Mouse (Mus musculus) gastrocnemius, postnatal 36 days (tissue): ENCODE results near the gene Fahd1. TPM values are rescaled to one million over a fixed set of nuclear protein-coding genes. Genes with fewer than 3 reads are reported as not detected.

Experiments used
- DNase-seq, 2 experiments: peaks; one replicate each; pipeline ENCODE4 v3.0.0; 2022
- intact Hi-C: fragments of 180-260 bp; cut with DNase I; formaldehyde crosslinking; loops from one replicate; pipeline ENCODE4 v1.15.1; 2025
- long read RNA-seq, 2 experiments: library from polyadenylated mRNA; stranded (forward); transcript quantifications; one replicate each; pipeline ENCODE4 v2.0.0; 2021
- total RNA-seq, 2 experiments: library from RNA; stranded (reverse); gene quantifications; 2 replicates each; pipeline ENCODE4 v1.2.3; 2021

Gene Fahd1
- total RNA-seq: 10 to 100 TPM; 40.3 to 42.1 TPM
- long read RNA-seq, experiment 1, transcript Fahd1-201 (1 exons, 1,473 nt): major isoform, 73 of 73 reads
- long read RNA-seq, experiment 1, partial matches to known transcripts: 0 of 73 reads
- long read RNA-seq, experiment 1, other reads (novel, unspliced or antisense): 0 of 73 reads
- long read RNA-seq, experiment 2, transcript Fahd1-201 (1 exons, 1,473 nt): major isoform, 82 of 82 reads
- long read RNA-seq, experiment 2, partial matches to known transcripts: 0 of 82 reads
- long read RNA-seq, experiment 2, other reads (novel, unspliced or antisense): 0 of 82 reads

- peak; percentile 93 to 95 for DNase-seq
- intact Hi-C loops: loop anchor here (2.0 kb wide), 1 partner anchor 27 kb away; no protein-coding TSS in a partner anchor
These were observed at the start of gene Fahd1 for GRCm38 (mm10) chr17:24850065-24850772. TSS of gene Fahd1 (minus strand) at chr17:24850364.

- intact Hi-C loops: loop anchor here (10.0 kb wide), 1 partner anchor 926 kb away; the partner anchor contains the start of genes Jmjd8 and Wdr24
- no peak for DNase-seq
These were observed 49.0 kb upstream of the Fahd1 start for GRCm38 (mm10) chr17:24899153-24899552.

GRCm38 (mm10) chr17:24898041-24898854, 48.1 kb upstream of the Fahd1 start:
- DNase-seq: no peak
- intact Hi-C loops: loop anchor here (10.0 kb wide), 1 partner anchor 927 kb away; the partner anchor contains the start of genes Jmjd8 and Wdr24

GRCm38 (mm10) chr17:24897600-24897999, 47.4 kb upstream of the Fahd1 start:
- no peak for DNase-seq
- intact Hi-C loops: loop anchor here (10.0 kb wide), 1 partner anchor 927 kb away; the partner anchor contains the start of genes Jmjd8 and Wdr24

- intact Hi-C loops: loop anchor here (10.0 kb wide), 1 partner anchor 928 kb away; the partner anchor contains the start of genes Jmjd8 and Wdr24
These were observed 46.8 kb upstream of the Fahd1 start for GRCm38 (mm10) chr17:24896993-24897269.

GRCm38 (mm10) chr17:24896241-24896992, 46.3 kb upstream of the Fahd1 start, which contains the start of gene Nme3:
TSS of gene Nme3 (plus strand) at chr17:24896500.
- intact Hi-C loops: loop anchor here (10.0 kb wide), 1 partner anchor 928 kb away; the partner anchor contains the start of genes Jmjd8 and Wdr24
- DNase-seq: peak; percentile 55 to 61

More at GRCm38 (mm10) chr17:24896993-24897269, 46.8 kb upstream of the Fahd1 start:
- DNase-seq: no peak

- intact Hi-C loops: loop anchor here (10.0 kb wide), 1 partner anchor 929 kb away; the partner anchor contains the start of genes Jmjd8 and Wdr24
- no peak for DNase-seq
These were observed 45.5 kb upstream of the Fahd1 start for GRCm38 (mm10) chr17:24895571-24896240.

GRCm38 (mm10) chr17:24894995-24895547, 44.9 kb upstream of the Fahd1 start, which contains the start of the genes Eme2 and Mrps34:
TSS of gene Eme2 (minus strand) at chr17:24895087.
TSS of gene Mrps34 (plus strand) at chr17:24895116.
- peak; percentile 68 to 77 for DNase-seq
- intact Hi-C loops: loop anchor here (10.0 kb wide), 1 partner anchor 930 kb away; the partner anchor contains the start of genes Jmjd8 and Wdr24

- DNase-seq: no peak
- intact Hi-C loops: loop anchor here (10.0 kb wide), 1 partner anchor 930 kb away; the partner anchor contains the start of genes Jmjd8 and Wdr24
These were observed 44.2 kb upstream of the Fahd1 start for GRCm38 (mm10) chr17:24894061-24894994.

GRCm38 (mm10) chr17:24893276-24893675, 43.1 kb upstream of the Fahd1 start:
- DNase-seq: no peak
- intact Hi-C loops: loop anchor here (10.0 kb wide), 1 partner anchor 932 kb away; the partner anchor contains the start of genes Jmjd8 and Wdr24

- intact Hi-C loops: loop anchor here (10.0 kb wide), 1 partner anchor 932 kb away; the partner anchor contains the start of genes Jmjd8 and Wdr24
- no peak for DNase-seq
These were observed 42.6 kb upstream of the Fahd1 start for GRCm38 (mm10) chr17:24892785-24893184.

GRCm38 (mm10) chr17:24891321-24891720, 41.2 kb upstream of the Fahd1 start:
- intact Hi-C loops: loop anchor here (10.0 kb wide), 1 partner anchor 933 kb away; the partner anchor contains the start of genes Jmjd8 and Wdr24
- DNase-seq: no peak

- no peak for DNase-seq
- intact Hi-C loops: loop anchor here (10.0 kb wide), 1 partner anchor 934 kb away; the partner anchor contains the start of genes Jmjd8 and Wdr24
These were observed 40.3 kb upstream of the Fahd1 start for GRCm38 (mm10) chr17:24890151-24891092.

GRCm38 (mm10) chr17:24888862-24889261, 38.7 kb upstream of the Fahd1 start:
- DNase-seq: no peak
- intact Hi-C loops: no loop called here

- intact Hi-C loops: no loop called here
- DNase-seq: no peak
These were observed 37.3 kb upstream of the Fahd1 start for GRCm38 (mm10) chr17:24887291-24888080.
